Mouse (Mus musculus): ENCODE measurements around the gene Celf3.

Gene Celf3

DNA sequence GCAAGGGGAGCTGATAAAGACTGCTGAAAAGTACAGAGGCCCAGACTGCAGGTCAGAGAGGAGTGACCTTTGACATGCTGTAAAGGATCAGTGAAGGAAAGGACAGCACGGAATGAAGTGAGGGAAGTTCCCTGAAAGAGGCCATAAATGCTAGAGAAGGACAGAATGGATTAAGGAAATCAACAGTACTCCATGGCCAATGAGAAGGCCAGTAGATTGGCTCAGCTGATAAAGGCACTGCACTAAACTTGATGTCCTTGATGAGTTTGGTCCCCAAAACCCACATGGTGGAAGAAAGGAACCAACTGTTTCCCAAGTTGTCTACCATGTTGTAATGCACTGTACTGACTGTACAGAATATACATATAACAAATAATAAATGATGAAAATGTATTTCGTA lies 48.6 kb downstream of the Celf3 start:
- CTCF ChIA-PET, result interaction anchor here in 1 of 4 experiments (1.4 kb wide), 1 partner anchor 71 kb away, joined by 3 read pairs; no protein-coding TSS in a partner anchor
- POLR2A ChIA-PET, result no interaction called here

DNA sequence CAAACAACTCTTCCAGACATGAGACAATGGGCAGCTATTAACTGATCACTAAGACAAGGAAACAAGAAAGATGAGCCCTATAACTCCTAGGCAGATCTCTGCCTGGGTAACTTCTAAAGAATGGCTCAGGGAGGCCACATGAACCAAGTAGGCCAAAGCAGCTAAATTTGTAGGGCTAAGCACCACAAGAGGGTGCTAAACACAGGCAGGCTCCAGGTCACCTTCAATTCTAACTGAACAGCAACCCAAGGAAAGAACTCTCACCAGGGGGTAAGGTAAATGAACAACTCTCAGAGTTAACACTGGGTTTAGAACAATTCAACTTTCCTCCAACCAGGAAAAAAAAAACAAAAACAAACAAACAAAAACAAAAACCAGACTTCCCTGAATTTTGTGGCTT lies 55.9 kb downstream of the Celf3 start:
- CTCF ChIA-PET, result interaction anchor here (0.6 to 2.4 kb wide), 17 partner anchors 10 to 495 kb away, joined by 3 to 10 read pairs (median 3); partner anchors contain the start of gene Snx27 (in 2 of the 4)
- POLR2A ChIA-PET, result interaction anchor here in 2 of 4 experiments (0.6 to 1.5 kb wide), 8 partner anchors 9 to 531 kb away, joined by 3 to 8 read pairs (median 4); partner anchors contain the start of gene Snx27 (in 1 of the 2)

DNA sequence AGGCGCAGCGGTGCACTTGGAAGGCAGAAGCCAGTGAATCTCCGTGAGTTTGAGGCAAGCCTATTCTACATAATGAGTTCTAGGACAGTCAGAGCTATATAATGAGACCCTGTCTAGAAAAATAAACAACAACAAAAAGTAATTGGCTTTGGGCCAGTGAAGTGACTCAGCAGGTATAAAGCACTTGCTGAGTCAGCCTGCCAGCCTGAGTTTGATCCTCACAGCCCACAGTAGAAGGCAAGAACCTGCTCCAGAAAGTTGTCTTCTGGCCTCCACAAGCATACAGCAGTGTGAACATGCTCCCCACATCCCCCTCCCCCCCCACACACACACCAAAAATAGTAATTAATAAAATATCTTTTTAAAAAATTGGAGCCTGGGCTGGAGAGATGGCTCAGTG lies 59.1 kb downstream of the Celf3 start:
- ChIA-PET CTCF (interaction anchor here in 3 of 4 experiments (0.6 to 1.1 kb wide), 4 partner anchors 35 to 65 kb away, joined by 3 to 5 read pairs (median 4); no protein-coding TSS in a partner anchor), POLR2A (interaction anchor here in 3 of 4 experiments (0.7 to 1.7 kb wide), 8 partner anchors 10 to 353 kb away, joined by 3 to 8 read pairs (median 4); partner anchors contain the start of gene Snx27 (in 2 of the 3))

All from embryonic stem cell, embryonic (primary cell).